ENCODE assay signal across 17 mouse cellular contexts in the genomic region with DNA sequence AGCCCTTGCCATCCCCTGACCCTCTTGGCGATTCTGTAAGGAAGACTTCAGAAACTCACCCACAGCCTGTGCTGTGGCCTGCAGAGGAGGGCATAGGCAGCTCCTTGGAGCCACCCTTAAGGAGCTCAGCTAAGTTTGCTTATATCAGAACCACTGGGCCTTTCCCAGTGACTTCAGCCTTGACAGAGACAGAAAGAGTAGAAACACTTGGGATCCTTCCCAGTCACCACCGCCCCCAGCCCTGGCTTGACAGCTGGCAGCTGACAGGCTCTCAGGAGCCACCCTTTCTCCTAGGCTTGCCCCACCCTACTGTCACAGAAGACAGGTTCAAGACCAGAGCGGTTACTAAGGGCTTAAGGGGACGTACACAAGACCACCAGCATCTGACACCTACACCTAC. TPM values are rescaled to one million over a fixed set of nuclear protein-coding genes. Genes with fewer than 3 reads are reported as not detected.
DNase-seq lines count a peak whose midpoint lies in the region; ATAC-seq and TF ChIP-seq lines count a peak whose summit lies in the region.
"Had no signal": no experiment of that assay in that cellular context is flagged by ENCODE, and none has a peak within 500 bp of the region (broad histone marks: within the 10 kb centered on the region; RNA-seq: fewer than 3 reads in every experiment).

No protein-coding gene starts in this region.

- peak overlapping the region; percentile 35 for H3K4me3 ChIP-seq in neural tube, embryonic 11.5 days (ENCODE audit: low read depth, low read length)
- peak overlapping the region; percentile 28 for H3K4me3 ChIP-seq in forebrain, embryonic 14.5 days (ENCODE audit: low read depth, low read length)
- H3K4me3 ChIP-seq in hindbrain, postnatal 0 days (ENCODE audit: low read length), result peak overlapping the region; percentile 34
- H3K4me3 ChIP-seq: limb, embryonic 12.5 days had no signal

- peak overlapping the region; percentile 74 for H3K4me2 ChIP-seq in neural tube, embryonic 11.5 days (ENCODE audit: low read depth)
- H3K4me2 ChIP-seq in forebrain, embryonic 14.5 days (ENCODE audit: low read length), result peak overlapping the region; percentile 75
- peak overlapping the region; percentile 72 for H3K4me2 ChIP-seq in hindbrain, postnatal 0 days (ENCODE audit: low read depth, low read length)
- H3K4me2 ChIP-seq: heart, embryonic 11.5 days; limb, embryonic 12.5 days had no signal

- peaks cover 28% of the 10 kb centered on the region for H3K4me1 ChIP-seq in neural tube, embryonic 11.5 days (ENCODE audit: control insufficient read depth, insufficient read depth, low read length)
- peaks cover 27% of the 10 kb centered on the region for H3K4me1 ChIP-seq in forebrain, embryonic 14.5 days (ENCODE audit: control insufficient read depth, insufficient read depth, low read length)
- peaks cover 10% of the 10 kb centered on the region; the same call in 1 of the 2 replicates for H3K4me1 ChIP-seq in hindbrain, postnatal 0 days (ENCODE audit: insufficient read depth, low read length)

- H3K9me3 ChIP-seq in neural tube, embryonic 11.5 days (ENCODE audit: control insufficient read depth, low read length), result no peaks in the 10 kb centered on the region
- no peaks in the 10 kb centered on the region for H3K9me3 ChIP-seq in forebrain, embryonic 14.5 days (replicated peaks; ENCODE audit: control insufficient read depth, low read length)
- no peaks in the 10 kb centered on the region for H3K9me3 ChIP-seq in hindbrain, postnatal 0 days (ENCODE audit: low read length)
- H3K9me3 ChIP-seq: limb, embryonic 12.5 days had no signal

- H3K27me3 ChIP-seq in neural tube, embryonic 11.5 days (ENCODE audit: control insufficient read depth, insufficient read depth, low read length), result peaks cover 8% of the 10 kb centered on the region; the same call in 1 of the 2 replicates
- H3K27me3 ChIP-seq in forebrain, embryonic 14.5 days (replicated peaks; ENCODE audit: control insufficient read depth, insufficient read depth, low read length), result peaks cover 4% of the 10 kb centered on the region; the same call in 1 of the 2 replicates
- no peaks in the 10 kb centered on the region for H3K27me3 ChIP-seq in hindbrain, postnatal 0 days (ENCODE audit: insufficient read depth, low read length)

- H3K27ac ChIP-seq in neural tube, embryonic 11.5 days (ENCODE audit: low read depth, low read length), result no peak overlapping the region
- H3K27ac ChIP-seq in forebrain, embryonic 14.5 days (ENCODE audit: low read depth, low read length), result no peak overlapping the region; the same call in 1 of the 2 replicates
- no peak overlapping the region for H3K27ac ChIP-seq in hindbrain, postnatal 0 days
- H3K27ac ChIP-seq: limb, embryonic 12.5 days had no signal

- no peak for TF ChIP-seq CTCF in hindbrain, postnatal 0 days (IDR thresholded peaks at IDR 0.05; ENCODE audit: low read depth)

- ATAC-seq in neural tube, embryonic 11.5 days (ENCODE audit: insufficient read depth, low FRiP score, low TSS enrichment), result no peak
- ATAC-seq in forebrain, embryonic 14.5 days, result no peak
- no peak for ATAC-seq in hindbrain, postnatal 0 days
- no peak for ATAC-seq in erythroblast, adult 5-6 weeks (replicated peaks; ENCODE audit: low FRiP score, poor library complexity, severe bottlenecking)

- no peak for DNase-seq in neural tube, embryonic 11.5 days (ENCODE audit: low spot score)
- DNase-seq in neural tube, embryonic 10.5 days (ENCODE audit: extremely low spot score, low spot score), result no peak
- no peak for DNase-seq in forebrain, embryonic 14.5 days (ENCODE audit: low spot score)
- DNase-seq in hindbrain, postnatal 0 days (ENCODE audit: low spot score), result no peak
- peak; percentile 44 for DNase-seq in telencephalon, adult 2 months (ENCODE audit: low read depth, low spot score)
- DNase-seq in kidney, adult 8-10 months, result no peak
- DNase-seq: gastrocnemius, postnatal 10 days; lung, adult 2 months; spleen, adult 18-20 months had no signal

- 76% methylated on average over 4 of the region's 4 CpGs for WGBS in neural tube, embryonic 11.5 days
- 54% methylated on average over 4 of the region's 4 CpGs for WGBS in forebrain, embryonic 14.5 days
- WGBS in hindbrain, postnatal 0 days, result 49% methylated on average over 4 of the region's 4 CpGs

- no peaks in the 10 kb centered on the region for H3K36me3 ChIP-seq in neural tube, embryonic 11.5 days (ENCODE audit: control insufficient read depth, insufficient read depth, low read length)
- H3K36me3 ChIP-seq in forebrain, embryonic 14.5 days (ENCODE audit: control insufficient read depth, insufficient read depth, low read length), result no peaks in the 10 kb centered on the region
- no peaks in the 10 kb centered on the region for H3K36me3 ChIP-seq in hindbrain, postnatal 0 days (ENCODE audit: insufficient read depth, low read length)
- H3K36me3 ChIP-seq: limb, embryonic 12.5 days had no signal

- peak overlapping the region; percentile 54 for H3K9ac ChIP-seq in neural tube, embryonic 11.5 days (ENCODE audit: low read length)
- H3K9ac ChIP-seq in forebrain, embryonic 14.5 days (ENCODE audit: low read length), result peak overlapping the region; percentile 51
- H3K9ac ChIP-seq in hindbrain, postnatal 0 days (replicated peaks; ENCODE audit: low read length), result peak overlapping the region; percentile 35; the same call in 1 of the 2 replicates
- H3K9ac ChIP-seq: limb, embryonic 12.5 days had no signal

RNA-seq across cellular contexts. Expression of a gene that starts 1.1 kb away (rescaled TPM):
- 13.8 and 15.7 TPM in 2 replicates for polyA plus RNA-seq in neural tube, embryonic 11.5 days (2014; fragmentation: Nextera tagmentation; extraction: Ambion mirVana)
- 4.5 and 7.4 TPM in 2 replicates for polyA plus RNA-seq in forebrain, embryonic 14.5 days (2014; fragmentation: Nextera tagmentation; extraction: Ambion mirVana)
- total RNA-seq in hindbrain, postnatal 0 days (2014; rRNA removed), result 13.3 and 17.3 TPM in 2 replicates
- polyA plus RNA-seq in hindbrain, postnatal 0 days (2015; fragmentation: Nextera tagmentation; extraction: Ambion mirVana), result 2.3 and 2.4 TPM in 2 replicates
- total RNA-seq in erythroblast, adult 5-6 weeks (2015; ENCODE audit: low replicate concordance), result not detected in 2 replicates
- total RNA-seq in erythroblast, adult 5-6 weeks (2017; ENCODE audit: low replicate concordance), result not detected in 2 replicates
- total RNA-seq: adrenal gland, adult 18-20 months; gastrocnemius, postnatal 10 days; hematopoietic stem cell, adult 5-6 weeks; megakaryocyte-erythroid progenitor cell, adult 5-6 weeks had no signal
- polyA plus RNA-seq: heart, embryonic 11.5 days; kidney, embryonic 16.5 days; urinary bladder, adult 2 months had no signal

RNA-seq across cellular contexts. Expression of a gene that starts 26.1 kb away (rescaled TPM):
- 219 and 225 TPM in 2 replicates for polyA plus RNA-seq in neural tube, embryonic 11.5 days (2014; fragmentation: Nextera tagmentation; extraction: Ambion mirVana)
- 123 and 148 TPM in 2 replicates for polyA plus RNA-seq in forebrain, embryonic 14.5 days (2014; fragmentation: Nextera tagmentation; extraction: Ambion mirVana)
- 189 and 191 TPM in 2 replicates for total RNA-seq in hindbrain, postnatal 0 days (2014; rRNA removed)
- polyA plus RNA-seq in hindbrain, postnatal 0 days (2015; fragmentation: Nextera tagmentation; extraction: Ambion mirVana), result 136 and 142 TPM in 2 replicates
- 35.1 and 67.1 TPM in 2 replicates for total RNA-seq in erythroblast, adult 5-6 weeks (2015; ENCODE audit: low replicate concordance)
- 41.1 and 43.5 TPM in 2 replicates for total RNA-seq in erythroblast, adult 5-6 weeks (2017; ENCODE audit: low replicate concordance)

RNA-seq across cellular contexts. Expression of a gene that starts 26.3 kb away (rescaled TPM):
- polyA plus RNA-seq in neural tube, embryonic 11.5 days (2014; fragmentation: Nextera tagmentation; extraction: Ambion mirVana), result 122 and 132 TPM in 2 replicates
- 81.3 and 93.7 TPM in 2 replicates for polyA plus RNA-seq in forebrain, embryonic 14.5 days (2014; fragmentation: Nextera tagmentation; extraction: Ambion mirVana)
- 77.5 and 86.9 TPM in 2 replicates for total RNA-seq in hindbrain, postnatal 0 days (2014; rRNA removed)
- 95.0 and 101 TPM in 2 replicates for polyA plus RNA-seq in hindbrain, postnatal 0 days (2015; fragmentation: Nextera tagmentation; extraction: Ambion mirVana)
- 19.0 and 28.8 TPM in 2 replicates for total RNA-seq in erythroblast, adult 5-6 weeks (2015; ENCODE audit: low replicate concordance)
- 16.7 and 20.1 TPM in 2 replicates for total RNA-seq in erythroblast, adult 5-6 weeks (2017; ENCODE audit: low replicate concordance)

RNA-seq across cellular contexts. Expression of a gene that starts 28.0 kb away (rescaled TPM):
- polyA plus RNA-seq in neural tube, embryonic 11.5 days (2014; fragmentation: Nextera tagmentation; extraction: Ambion mirVana), result 62.0 and 69.0 TPM in 2 replicates
- 45.1 and 55.8 TPM in 2 replicates for polyA plus RNA-seq in forebrain, embryonic 14.5 days (2014; fragmentation: Nextera tagmentation; extraction: Ambion mirVana)
- 86.6 and 117 TPM in 2 replicates for total RNA-seq in hindbrain, postnatal 0 days (2014; rRNA removed)
- polyA plus RNA-seq in hindbrain, postnatal 0 days (2015; fragmentation: Nextera tagmentation; extraction: Ambion mirVana), result 33.0 and 36.5 TPM in 2 replicates
- 1.3 TPM in 1 of 2 replicates, not detected in the other for total RNA-seq in erythroblast, adult 5-6 weeks (2015; ENCODE audit: low replicate concordance)
- total RNA-seq in erythroblast, adult 5-6 weeks (2017; ENCODE audit: low replicate concordance), result 0.42 and 3.4 TPM in 2 replicates
